Mouse (Mus musculus) MEL (cell line): Measurements from ENCODE around the gene St7.

Source experiments
- EP300 ChIP-seq, 2 experiments: IDR thresholded peaks; 2 replicates each; pipeline ENCODE4 v1.6.1; 2011; ENCODE audit warnings: improper control_type of control experiment in 2 of 2, low read length in 2 of 2, low read depth in 1 of 2, mild to moderate bottlenecking in 1 of 2
- USF1 ChIP-seq: IDR thresholded peaks from 2 replicates; pipeline ENCODE4 v1.6.1; 2014; ENCODE audit warnings: low read depth, mild to moderate bottlenecking, inconsistent platforms, low read length, improper control_type of control experiment, moderate library complexity

DNA sequence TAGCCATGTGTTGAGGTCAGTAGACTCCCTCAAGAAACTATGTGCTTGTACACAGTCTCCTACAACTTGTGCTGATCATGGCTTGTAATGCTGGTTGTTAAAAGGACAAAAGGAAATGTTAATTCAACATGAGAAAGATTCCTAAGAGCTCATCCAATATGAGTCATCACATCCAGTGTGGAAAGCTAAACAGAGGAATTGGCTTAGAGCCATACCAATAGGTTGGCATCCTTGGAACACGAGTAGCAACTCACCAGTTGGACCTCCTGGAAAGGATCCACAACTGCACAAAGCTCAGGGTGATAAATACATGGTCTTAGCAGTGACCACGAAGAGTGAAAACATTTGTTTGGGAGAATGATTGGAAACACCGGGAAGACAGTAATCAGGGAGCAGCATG lies 230.6 kb downstream of the St7 start:
- TF ChIP-seq EP300 (IDR thresholded peaks at IDR 0.05; ENCODE audit: low read depth in 1 of 2, low read length in 2 of 2) (no peak), USF1 (no peak)
